7 mouse cellular contexts compared by ENCODE assay signal in genomic region chr2:91070076-91070800, GRCm38 (mm10). TPM values are rescaled to one million over a fixed set of nuclear protein-coding genes. Genes with fewer than 3 reads are reported as not detected.
DNase-seq lines count a peak whose midpoint lies in the region; ATAC-seq lines count a peak whose summit lies in the region.

Slc39a13 (minus strand) TSS chr2:91070417.

- H3K4me3 ChIP-seq in embryonic facial prominence, embryonic 11.5 days (ENCODE audit: low read depth, low read length), result peak within 1 kb of the TSS; percentile 60
- H3K4me3 ChIP-seq in limb, embryonic 11.5 days (ENCODE audit: low read depth, low read length), result peak within 1 kb of the TSS; percentile 58
- H3K4me3 ChIP-seq in midbrain, embryonic 14.5 days (replicated peaks; ENCODE audit: low read depth, low read length), result peak within 1 kb of the TSS; percentile 66

- peak within 1 kb of the TSS; percentile 82 for H3K4me2 ChIP-seq in embryonic facial prominence, embryonic 11.5 days (ENCODE audit: low read depth, low read length)
- peak within 1 kb of the TSS; percentile 88 for H3K4me2 ChIP-seq in limb, embryonic 11.5 days (ENCODE audit: low read depth, severe bottlenecking)
- peak within 1 kb of the TSS; percentile 64 for H3K4me2 ChIP-seq in midbrain, embryonic 14.5 days (ENCODE audit: low read length)

- under 1% methylated on average over 69 of the region's 69 CpGs for WGBS in embryonic facial prominence, embryonic 11.5 days
- WGBS in limb, embryonic 11.5 days, result under 1% methylated on average over 56 of the region's 69 CpGs
- WGBS in midbrain, embryonic 14.5 days, result 1% methylated on average over 69 of the region's 69 CpGs

- H3K27me3 ChIP-seq in embryonic facial prominence, embryonic 11.5 days (ENCODE audit: control insufficient read depth, insufficient read depth, low read length), result no peaks in the 10 kb centered on the region
- H3K27me3 ChIP-seq in limb, embryonic 11.5 days (ENCODE audit: control insufficient read depth, insufficient read depth, low read length), result no peaks in the 10 kb centered on the region
- H3K27me3 ChIP-seq in midbrain, embryonic 14.5 days (ENCODE audit: control insufficient read depth, insufficient read depth, low read length), result no peaks in the 10 kb centered on the region

- H3K27ac ChIP-seq in embryonic facial prominence, embryonic 11.5 days (replicated peaks; ENCODE audit: low read depth, low read length), result peak within 1 kb of the TSS; percentile 81
- peak within 1 kb of the TSS; percentile 68 for H3K27ac ChIP-seq in limb, embryonic 11.5 days (replicated peaks; ENCODE audit: low read depth, low read length)
- H3K27ac ChIP-seq in midbrain, embryonic 14.5 days (replicated peaks; ENCODE audit: low read depth, low read length), result peak within 1 kb of the TSS; percentile 76

- H3K9ac ChIP-seq in embryonic facial prominence, embryonic 11.5 days (replicated peaks; ENCODE audit: low read length), result peak within 1 kb of the TSS; percentile 67
- H3K9ac ChIP-seq in limb, embryonic 11.5 days (ENCODE audit: low read length), result peak within 1 kb of the TSS; percentile 63
- peak within 1 kb of the TSS; percentile 81 for H3K9ac ChIP-seq in midbrain, embryonic 14.5 days (replicated peaks; ENCODE audit: low read length)

- ATAC-seq in embryonic facial prominence, embryonic 11.5 days (replicated peaks; ENCODE audit: insufficient number of reproducible peaks, low FRiP score, low TSS enrichment, low read depth), result peak; percentile 97
- peak; percentile 93 for ATAC-seq in limb, embryonic 11.5 days (ENCODE audit: insufficient number of reproducible peaks, low FRiP score, low TSS enrichment, low read depth)
- peak; percentile 96 for ATAC-seq in midbrain, embryonic 14.5 days (ENCODE audit: low FRiP score, low TSS enrichment)

- peak; percentile 98 for DNase-seq in adrenal gland, postnatal 14 days
- DNase-seq in embryonic facial prominence, embryonic 11.5 days (ENCODE audit: low spot score), result peak; percentile 93
- peak; percentile 100 for DNase-seq in heart, adult 11 months
- peak; percentile 97 for DNase-seq in kidney, adult 18-20 months
- peak; percentile 98 for DNase-seq in limb, embryonic 11.5 days (ENCODE audit: low spot score)
- DNase-seq in midbrain, embryonic 14.5 days, result peak; percentile 96
- peak; percentile 95 to 96 for DNase-seq in spleen, adult 18-20 months

- H3K36me3 ChIP-seq in embryonic facial prominence, embryonic 11.5 days (replicated peaks; ENCODE audit: control insufficient read depth, insufficient read depth, low read depth, low read length), result no peaks in the 10 kb centered on the region; the same call in 1 of the 2 replicates
- peaks cover 4% of the 10 kb centered on the region for H3K36me3 ChIP-seq in limb, embryonic 11.5 days (ENCODE audit: control insufficient read depth, insufficient read depth, low read length)
- peaks cover 16% of the 10 kb centered on the region for H3K36me3 ChIP-seq in midbrain, embryonic 14.5 days (ENCODE audit: control insufficient read depth, insufficient read depth, low read length)

- H3K4me1 ChIP-seq in embryonic facial prominence, embryonic 11.5 days (ENCODE audit: control insufficient read depth, insufficient read depth, low read length), result no peaks in the 10 kb centered on the region
- peaks cover 15% of the 10 kb centered on the region for H3K4me1 ChIP-seq in limb, embryonic 11.5 days (ENCODE audit: control insufficient read depth, insufficient read depth, low read length)
- H3K4me1 ChIP-seq in midbrain, embryonic 14.5 days (ENCODE audit: control insufficient read depth, insufficient read depth, low read length), result peaks cover 23% of the 10 kb centered on the region

- H3K9me3 ChIP-seq in embryonic facial prominence, embryonic 11.5 days (replicated peaks; ENCODE audit: control insufficient read depth, low read length), result no peaks in the 10 kb centered on the region
- no peaks in the 10 kb centered on the region for H3K9me3 ChIP-seq in limb, embryonic 11.5 days (ENCODE audit: control insufficient read depth, low read length)
- H3K9me3 ChIP-seq in midbrain, embryonic 14.5 days (ENCODE audit: control insufficient read depth, low read length), result no peaks in the 10 kb centered on the region

RNA-seq across cellular contexts. Expression of gene Slc39a13, which starts in this region (rescaled TPM):
- total RNA-seq in adrenal gland, postnatal 14 days (2021), result 24.1 and 27.3 TPM in 2 replicates
- 22.0 and 22.1 TPM in 2 replicates for polyA plus RNA-seq in embryonic facial prominence, embryonic 11.5 days (2014; fragmentation: Nextera tagmentation; extraction: Ambion mirVana)
- 27.1 and 29.8 TPM in 2 replicates for polyA plus RNA-seq in limb, embryonic 11.5 days (2014; fragmentation: Nextera tagmentation; extraction: Ambion mirVana)
- 21.9 and 26.7 TPM in 2 replicates for polyA plus RNA-seq in midbrain, embryonic 14.5 days (2014; fragmentation: Nextera tagmentation; extraction: Ambion mirVana)

Comparison
In these comparisons a context has a peak if more than half of its experiments do, and no peak if none do; other contexts are left out.
1. Peak in every context shown above with its lines: DNase-seq, ATAC-seq, H3K4me3 ChIP-seq and H3K27ac ChIP-seq.